Mouse (Mus musculus) forebrain, postnatal 0 days (tissue): ENCODE data around the gene Eva1b. TPM values are rescaled to one million over a fixed set of nuclear protein-coding genes. Genes with fewer than 3 reads are reported as not detected.

ENCODE experiments used
- ATAC-seq: fragments of 200-750 bp; cut with Nextera tagmentation; 2 replicates; pipeline ENCODE4 v1.8.0; 2017; ENCODE audit warnings: mild to moderate bottlenecking, moderate library complexity
- DNase-seq: peaks from one replicate; pipeline ENCODE4 v3.0.0-alpha.2; 2015
- H3K27ac ChIP-seq: fragments of 300-500 bp; sonication (generic); 2 replicates; pipeline ENCODE4 v1.5.1; 2014; ENCODE audit warnings: low read depth, mild to moderate bottlenecking, antibody characterized with exemption, low read length, moderate library complexity, mixed read lengths
- H3K27me3 ChIP-seq: fragments of 300-500 bp; sonication (generic); 2 replicates; pipeline ENCODE4 v1.6.1; 2014; ENCODE audit warnings: mild to moderate bottlenecking, low read length, mixed read lengths; ENCODE audit not compliant: insufficient read depth
- H3K36me3 ChIP-seq: fragments of 300-500 bp; sonication (generic); 2 replicates; pipeline ENCODE4 v1.6.1; 2014; ENCODE audit warnings: mild to moderate bottlenecking, moderate library complexity; ENCODE audit not compliant: insufficient read depth
- H3K4me1 ChIP-seq: fragments of 300-500 bp; sonication (generic); 2 replicates; pipeline ENCODE4 v1.6.1; 2014; ENCODE audit warnings: antibody characterized with exemption; ENCODE audit not compliant: insufficient read depth
- H3K4me2 ChIP-seq: fragments of 300-500 bp; sonication (generic); 2 replicates; pipeline ENCODE4 v1.6.1; 2014; ENCODE audit warnings: low read depth, mild to moderate bottlenecking, moderate library complexity
- H3K4me3 ChIP-seq: fragments of 300-500 bp; sonication (generic); 2 replicates; pipeline ENCODE4 v1.5.1; 2014; ENCODE audit warnings: low read depth, low read length, mixed read lengths
- H3K9ac ChIP-seq: fragments of 300-500 bp; sonication (generic); 2 replicates; pipeline ENCODE4 v1.6.1; 2014; ENCODE audit warnings: mild to moderate bottlenecking
- H3K9me3 ChIP-seq: fragments of 300-500 bp; sonication (generic); 2 replicates; pipeline ENCODE4 v1.6.1; 2016; ENCODE audit warnings: low read length
- CTCF ChIP-seq: sonication (generic); IDR thresholded peaks from 2 replicates; pipeline ENCODE4 v1.5.1; 2016; ENCODE audit warnings: antibody characterized with exemption, control low read depth, low read depth
- WGBS: fragments of 180-500 bp; shearing (Covaris S2); extraction: QIAGEN DNeasy Blood & Tissue Kit; methylation state at CpG from one replicate; pipeline ENCODE4 v1.1.7; 2014; 5-methylcytosine and 5-hydroxymethylcytosine counted together
- polyA plus RNA-seq: library from polyadenylated mRNA; unstranded; fragments of >200 nt; fragmentation: Nextera tagmentation; extraction: Ambion mirVana; gene quantifications from 2 replicates; pipeline ENCODE4 v1.2.1, GENCODE M21; 2015
- total RNA-seq: library from RNA; depleted of rRNA; stranded (reverse); fragments of >200 nt; gene quantifications from 2 replicates; pipeline ENCODE4 v1.2.3, GENCODE M21; 2014

The Eva1b gene
- total and polyA plus RNA-seq, 2 experiments from 2014 or later = 10.6 to 12.9 TPM

- H3K9ac ChIP-seq = no peak overlapping the region
- H3K4me3 ChIP-seq = no peak overlapping the region
- 82% methylated on average over 5 of the region's 5 CpGs for WGBS
- ATAC-seq = no peak
- peaks cover 5% of the 10 kb centered on the region for H3K36me3 ChIP-seq
- no peak overlapping the region for H3K27ac ChIP-seq
- H3K4me2 ChIP-seq = no peak overlapping the region
- H3K4me1 ChIP-seq = peaks cover 3% of the 10 kb centered on the region; the same call in 1 of the 2 replicates
- TF ChIP-seq CTCF = no peak
- no peaks in the 10 kb centered on the region for H3K27me3 ChIP-seq
- DNase-seq = no peak
- no peaks in the 10 kb centered on the region for H3K9me3 ChIP-seq
Measured at GRCm38 (mm10) chr4:126120052-126120451, 27.5 kb upstream of the Eva1b start.

DNA sequence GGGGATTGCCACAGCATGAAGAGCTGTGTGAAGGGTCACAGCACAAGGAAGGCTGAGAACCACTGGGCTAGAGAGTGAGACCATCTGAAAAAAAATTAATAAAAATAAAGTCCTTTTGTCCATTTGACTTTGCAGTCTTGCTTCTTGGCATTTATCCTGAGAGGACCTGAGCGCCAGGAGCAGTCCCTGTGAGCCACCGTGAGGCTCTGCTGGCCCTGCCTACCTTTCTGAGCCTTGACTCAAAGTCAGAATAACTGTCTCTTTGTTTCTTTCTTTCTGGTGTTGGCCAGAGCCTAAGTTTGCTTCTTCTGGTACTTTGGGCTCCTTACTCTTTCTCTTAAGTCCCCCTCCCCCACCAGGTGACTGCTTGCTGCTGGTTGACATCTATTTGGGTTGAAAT is 27.0 kb upstream of the Eva1b start:
- TF ChIP-seq CTCF = no peak
- DNase-seq (no peak), ATAC-seq (no peak)
- WGBS = 94% methylated on average over 2 of the region's 2 CpGs
- H3K27ac ChIP-seq = no peak overlapping the region
- H3K36me3 ChIP-seq = peaks cover 9% of the 10 kb centered on the region
- no peak overlapping the region for H3K4me2 ChIP-seq
- no peak overlapping the region for H3K9ac ChIP-seq
- peaks cover 3% of the 10 kb centered on the region; the same call in 1 of the 2 replicates for H3K4me1 ChIP-seq
- H3K27me3 ChIP-seq = no peaks in the 10 kb centered on the region
- H3K4me3 ChIP-seq = no peak overlapping the region
- no peaks in the 10 kb centered on the region for H3K9me3 ChIP-seq

DNA sequence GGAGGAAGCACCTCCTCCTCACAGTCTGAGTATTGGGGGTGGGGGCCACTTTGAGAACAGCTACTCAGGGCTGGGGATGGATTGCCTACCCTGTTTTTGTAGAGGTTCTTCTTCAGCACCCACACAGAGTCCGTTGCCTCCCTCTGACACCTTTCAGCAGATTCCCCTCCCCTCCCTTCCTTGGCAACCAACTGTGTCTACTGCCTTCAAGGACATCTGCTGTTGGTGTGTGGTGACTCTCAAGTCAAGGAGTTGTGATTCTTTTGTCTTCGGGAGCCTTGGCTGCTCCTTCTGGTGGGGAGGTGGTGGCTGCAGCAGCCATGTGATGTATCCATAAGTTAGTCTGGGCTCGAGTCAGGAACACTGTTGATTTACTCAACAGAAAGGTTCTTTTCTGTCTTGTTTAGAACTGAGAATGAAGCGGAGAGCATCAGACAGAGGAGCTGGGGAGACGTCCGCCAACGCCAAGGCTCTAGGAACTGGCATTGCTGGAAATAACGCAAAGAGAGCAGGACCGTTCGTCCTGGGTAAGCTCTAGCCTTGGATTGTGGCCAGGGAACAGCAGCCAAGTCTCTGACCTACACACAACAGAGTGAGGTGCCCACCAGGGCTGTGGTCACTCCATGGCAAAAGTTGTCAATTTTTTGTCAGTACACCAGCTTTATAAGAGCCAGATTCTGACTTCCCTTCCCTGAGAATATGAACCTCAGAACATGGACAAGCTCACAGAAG is 24.1 kb upstream of the Eva1b start:
- Histone ChIP-seq H3K36me3 (peaks cover 30% of the 10 kb centered on the region), H3K27ac (no peak overlapping the region), H3K4me1 (peaks cover 2% of the 10 kb centered on the region; the same call in 1 of the 2 replicates), H3K9me3 (no peaks in the 10 kb centered on the region), H3K27me3 (no peaks in the 10 kb centered on the region), H3K4me2 (no peak overlapping the region), H3K4me3 (no peak overlapping the region), H3K9ac (no peak overlapping the region)
- ATAC-seq (peak; percentile 66), DNase-seq (no peak)
- TF ChIP-seq CTCF = no peak
- WGBS = 59% methylated on average over 10 of the region's 10 CpGs

DNA sequence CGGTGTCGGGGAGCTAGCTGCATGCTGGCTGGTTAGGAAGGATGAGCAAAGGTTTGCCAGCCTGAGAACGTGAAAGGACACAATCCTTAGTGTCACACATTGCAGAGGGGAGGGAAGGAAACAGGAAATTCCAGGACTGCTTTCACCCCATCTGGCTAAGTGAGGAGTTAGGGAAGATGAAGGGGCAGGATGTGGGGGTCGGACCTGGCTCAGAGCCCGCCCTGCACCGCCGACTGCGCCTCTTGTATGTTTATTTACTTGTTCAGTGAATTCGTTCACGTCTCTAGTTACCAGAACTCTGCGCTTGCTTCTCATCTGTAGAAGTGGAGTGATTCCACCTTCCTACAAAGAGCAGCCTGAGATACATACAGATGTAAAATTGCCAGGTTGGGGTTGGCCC is 17.0 kb upstream of the Eva1b start:
- Histone ChIP-seq H3K27me3 (no peaks in the 10 kb centered on the region), H3K4me1 (peaks cover 3% of the 10 kb centered on the region; the same call in 1 of the 2 replicates), H3K9ac (no peak overlapping the region), H3K9me3 (no peaks in the 10 kb centered on the region), H3K4me3 (no peak overlapping the region), H3K27ac (peak overlapping the region; percentile 35; the same call in 1 of the 2 replicates), H3K36me3 (peaks cover 47% of the 10 kb centered on the region), H3K4me2 (no peak overlapping the region)
- DNase-seq (no peak), ATAC-seq (no peak)
- TF ChIP-seq CTCF = no peak
- 76% methylated on average over 11 of the region's 11 CpGs for WGBS

DNA sequence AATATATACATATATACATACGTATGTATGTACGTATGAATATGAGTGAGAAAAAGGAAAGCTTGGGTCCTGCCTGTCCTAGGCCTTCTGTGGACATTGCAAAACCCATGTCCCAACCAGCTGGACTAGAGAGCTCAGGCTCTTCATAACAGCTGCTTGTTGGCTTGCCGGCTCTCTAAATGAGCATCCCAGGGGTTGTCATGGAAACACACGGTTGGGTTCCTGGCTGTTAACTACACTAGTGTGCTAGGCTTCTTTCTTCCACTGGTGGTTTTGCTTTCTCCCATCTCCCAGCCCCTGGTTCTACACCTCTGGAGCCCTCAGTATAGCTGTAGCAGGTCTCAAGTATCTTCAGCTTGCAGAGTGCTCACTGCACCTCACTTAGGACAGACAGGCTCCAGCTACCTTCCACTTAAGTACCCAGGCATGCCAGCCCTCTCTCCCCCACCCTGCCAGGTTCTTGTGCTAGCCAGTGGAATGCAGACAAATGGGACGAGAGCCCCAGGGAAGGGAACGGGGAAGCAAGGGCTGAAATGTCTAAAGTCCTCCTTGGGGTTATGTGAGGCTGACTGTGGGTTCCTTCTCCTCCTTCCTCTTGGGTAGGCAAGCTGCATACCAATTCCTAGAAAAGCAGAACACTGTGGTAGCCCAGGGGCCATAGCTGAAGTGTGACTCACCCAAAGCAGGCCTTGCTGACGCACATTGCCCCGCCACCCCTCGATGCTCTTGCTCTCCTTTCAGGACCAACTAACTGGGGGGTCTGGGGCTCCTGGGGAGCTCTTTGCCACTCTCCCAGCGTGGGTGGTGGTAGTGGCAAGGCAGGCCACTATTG is 16.0 kb upstream of the Eva1b start:
- Histone ChIP-seq H3K9ac (no peak overlapping the region), H3K4me3 (no peak overlapping the region), H3K4me1 (peaks cover 3% of the 10 kb centered on the region; the same call in 1 of the 2 replicates), H3K4me2 (no peak overlapping the region), H3K9me3 (no peaks in the 10 kb centered on the region), H3K27ac (peak overlapping the region; percentile 64), H3K36me3 (peaks cover 45% of the 10 kb centered on the region), H3K27me3 (no peaks in the 10 kb centered on the region)
- 0 out of 2 replicates have a peak, but pooled peaks have one; percentile 10 for TF ChIP-seq CTCF
- DNase-seq (peak; percentile 75), ATAC-seq (peak; percentile 91)
- WGBS = 57% methylated on average over 10 of the region's 10 CpGs

DNA sequence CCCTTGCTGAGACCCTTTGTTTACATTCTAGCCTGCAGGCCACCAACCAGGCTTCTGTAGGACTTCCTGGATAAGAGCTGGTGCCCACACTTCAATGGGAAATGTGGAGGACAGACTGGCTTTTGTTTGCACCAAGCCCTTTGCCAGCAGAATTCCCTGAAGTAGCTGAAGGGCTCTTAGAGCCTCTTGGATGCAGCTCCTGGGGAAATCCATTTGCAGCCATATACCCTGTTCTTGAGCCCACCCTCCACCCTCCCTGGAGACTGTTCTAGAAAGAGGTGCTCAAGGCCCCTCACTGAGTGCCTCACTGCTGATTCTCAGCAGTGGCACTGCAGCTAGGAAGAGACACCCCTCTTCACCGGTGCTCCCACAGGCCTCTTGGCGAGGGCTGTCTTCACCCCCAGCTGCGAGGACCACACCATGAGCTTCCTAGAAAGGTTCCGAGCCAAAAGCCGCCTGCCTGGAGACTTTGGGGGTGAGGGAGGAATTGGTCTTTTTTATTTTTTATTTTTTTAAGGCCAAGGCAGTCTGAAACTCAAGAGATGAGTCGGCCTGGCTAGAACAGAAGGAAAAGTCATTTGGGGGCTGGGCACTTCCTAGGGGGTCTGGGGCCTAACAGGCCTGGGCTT is 14.8 kb upstream of the Eva1b start:
- WGBS = 81% methylated on average over 6 of the region's 6 CpGs
- Histone ChIP-seq H3K4me1 (peaks cover 3% of the 10 kb centered on the region; the same call in 1 of the 2 replicates), H3K27ac (peak overlapping the region; percentile 64; the same call in 1 of the 2 replicates), H3K9me3 (no peaks in the 10 kb centered on the region), H3K4me2 (no peak overlapping the region), H3K4me3 (no peak overlapping the region), H3K27me3 (no peaks in the 10 kb centered on the region), H3K9ac (no peak overlapping the region), H3K36me3 (peaks cover 51% of the 10 kb centered on the region)
- ATAC-seq (no peak; the same call in 1 of the 2 replicates), DNase-seq (no peak)
- no peak for TF ChIP-seq CTCF
